Mouse (Mus musculus) granulocyte monocyte progenitor cell, adult 5-6 weeks (primary cell): ENCODE results near the gene Cpm. TPM values are rescaled to one million over a fixed set of nuclear protein-coding genes. Genes with fewer than 3 reads are reported as not detected.
A peak's percentile ranks its signal among the peaks of the same experiment; 100 is the strongest.
"Not testable (repeated sequence)": the region's sequence is repeated elsewhere in the genome, so short reads cannot be mapped to it uniquely, and the experiment has no call there.

ENCODE experiments used
- ATAC-seq: replicated peaks from 2 replicates; pipeline ENCODE4 v1.8.0; 2016; ENCODE audit warnings: mild to moderate bottlenecking, moderate TSS enrichment, inconsistent platforms; ENCODE audit not compliant: poor library complexity, severe bottlenecking
- total RNA-seq, 2 experiments: library from RNA; stranded (forward) in 1 of 2; stranded (reverse) in 1 of 2; fragments of 200-712, 200-1000 nt in 1 of 2; fragments of >200 nt in 1 of 2; fragmentation: Nextera tagmentation in 1 of 2; gene quantifications; 2 replicates each; pipeline ENCODE4 v1.2.3; 2014 to 2017

Gene Cpm
- total RNA-seq, 2 experiments from 2014 or later, result 0.46 TPM; not detected in 1

GRCm38 (mm10) chr10:117727518-117728110 is 98.3 kb downstream of the Cpm start:
- ATAC-seq, result no peak

GRCm38 (mm10) chr10:117728574-117728973 is 99.3 kb downstream of the Cpm start:
- no peak for ATAC-seq

- ATAC-seq, result no peak
These were observed 100.0 kb downstream of the Cpm start for GRCm38 (mm10) chr10:117729139-117729814.

DNA sequence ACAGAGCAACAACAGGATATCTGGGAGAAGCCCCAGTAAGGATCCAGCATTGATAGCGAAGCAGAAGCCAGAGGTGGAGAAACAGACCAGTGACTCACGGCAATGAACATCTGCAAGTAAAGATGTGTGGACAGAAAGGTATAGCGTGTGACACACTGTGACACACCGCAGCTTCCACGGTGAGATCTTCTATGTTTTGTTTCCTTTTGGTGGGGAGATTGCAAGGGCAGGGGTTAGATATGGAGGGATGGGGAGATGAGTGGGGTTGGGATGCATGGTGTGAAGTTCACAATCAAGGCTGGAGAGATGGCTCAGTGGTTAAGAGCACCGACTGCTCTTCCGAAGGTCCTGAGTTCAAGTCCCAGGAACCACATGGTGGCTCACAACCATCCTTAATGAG is 100.8 kb downstream of the Cpm start:
- ATAC-seq, result no peak

- ATAC-seq, result no peak
These were observed 101.4 kb downstream of the Cpm start for GRCm38 (mm10) chr10:117730637-117731203.

DNA sequence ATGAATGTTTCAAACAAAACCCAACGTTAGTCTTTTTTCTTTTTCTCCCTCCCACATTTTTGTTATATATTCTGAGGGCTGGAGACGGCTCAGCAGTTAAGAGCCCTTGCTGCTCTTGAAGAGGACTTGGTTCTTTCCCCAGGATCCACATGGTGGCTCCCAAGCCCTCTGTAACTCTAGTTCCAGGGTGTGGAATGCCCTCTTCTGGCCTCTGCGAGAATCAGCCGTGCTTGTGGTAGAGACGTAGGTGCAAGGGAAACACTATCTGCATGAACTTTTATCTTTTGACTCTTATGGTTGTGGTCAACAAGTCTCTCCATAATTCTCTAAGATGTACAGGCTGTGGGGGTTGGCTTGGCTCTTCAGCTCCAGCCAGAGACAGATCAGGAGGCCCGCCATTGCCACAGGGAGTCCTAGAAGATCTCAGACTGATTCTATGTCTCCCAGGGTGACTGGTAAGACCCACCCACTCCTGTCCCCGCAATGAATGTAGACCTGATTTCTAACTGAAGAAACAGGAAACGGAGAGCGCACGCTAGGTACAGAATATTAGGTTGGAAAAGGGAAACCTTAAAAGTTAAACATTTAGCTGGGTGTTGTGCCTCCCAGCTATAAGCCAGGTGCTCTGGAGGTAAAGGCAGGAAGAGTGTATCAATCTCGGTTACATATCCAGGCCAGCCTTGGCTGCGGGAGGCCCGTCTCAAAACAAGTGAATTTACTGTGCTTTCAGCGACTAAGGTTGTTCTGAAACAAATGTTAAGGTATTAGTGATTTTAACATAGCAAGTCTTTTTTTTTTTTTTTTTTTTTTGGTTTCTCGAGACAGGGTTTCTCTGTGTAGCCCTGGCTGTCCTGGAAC is 102.2 kb downstream of the Cpm start:
- ATAC-seq, result peak; percentile 78

GRCm38 (mm10) chr10:117732184-117732583 is 102.9 kb downstream of the Cpm start:
- ATAC-seq, result no peak

DNA sequence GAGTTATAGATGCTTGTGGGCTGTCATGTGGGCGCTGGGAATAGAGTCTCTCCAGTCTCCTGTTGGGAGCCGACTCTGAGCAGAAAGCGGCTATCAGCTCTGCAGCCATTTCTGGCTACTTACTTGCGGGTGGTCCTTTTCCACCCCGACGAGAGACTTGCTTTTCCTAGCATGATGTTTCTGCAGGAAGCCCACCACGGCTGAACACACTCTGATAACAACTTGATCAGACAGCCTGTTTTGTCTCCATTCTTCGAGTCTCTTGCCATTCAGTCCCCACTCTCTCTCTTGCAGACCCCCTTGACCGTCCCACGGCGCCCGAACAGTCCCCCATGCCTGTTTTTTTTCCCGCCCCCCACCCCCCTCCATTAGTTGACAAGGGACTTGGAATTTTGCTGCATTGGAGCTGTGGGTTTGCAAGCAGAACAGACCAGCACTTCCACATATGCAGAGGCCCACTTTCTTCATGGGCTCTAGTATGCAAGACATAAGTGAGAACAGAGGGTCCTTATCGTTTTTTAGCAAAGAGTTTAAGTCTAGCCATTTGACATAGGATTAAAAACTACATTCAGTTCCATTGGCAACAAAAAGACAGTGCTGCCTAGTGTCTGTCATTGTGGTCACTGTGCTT is 103.8 kb downstream of the Cpm start:
- ATAC-seq, result no peak

DNA sequence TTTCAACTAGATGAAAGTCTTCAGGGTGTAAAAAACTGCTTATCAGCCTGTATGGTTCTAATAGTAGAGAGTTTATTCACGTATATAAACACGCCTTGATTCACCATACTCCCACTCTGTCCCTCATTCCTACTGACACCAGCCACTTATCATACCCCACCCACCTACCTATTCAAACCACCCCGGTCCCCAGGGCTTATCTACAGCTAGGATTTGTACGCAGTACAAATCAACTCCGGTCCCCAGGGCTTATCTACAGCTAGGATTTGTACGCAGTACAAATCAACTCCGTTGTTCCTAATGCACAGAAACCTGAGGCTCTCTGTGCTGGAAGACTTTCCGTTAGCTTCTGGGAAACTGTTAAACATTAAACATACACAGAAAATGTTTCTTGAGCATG is 104.3 kb downstream of the Cpm start:
- ATAC-seq, result not testable (repeated sequence)

GRCm38 (mm10) chr10:117734104-117734852 is 105.0 kb downstream of the Cpm start:
- not testable (repeated sequence) for ATAC-seq

GRCm38 (mm10) chr10:117735396-117735795 is 106.1 kb downstream of the Cpm start:
- not testable (repeated sequence) for ATAC-seq

- no peak for ATAC-seq
These were observed 107.3 kb downstream of the Cpm start for GRCm38 (mm10) chr10:117736573-117736972.

Other genes with a start within 250 kb of the Cpm start
- 94.2 and 139 TPM in 2 replicates for gene Cpsf6, start 249.5 kb upstream of the Cpm start, total RNA-seq (2014; fragmentation: Nextera tagmentation)
- gene Cpsf6, start 249.5 kb upstream of the Cpm start, total RNA-seq (2017), result 119 and 124 TPM in 2 replicates
- gene Mdm2, start 81.3 kb downstream of the Cpm start, total RNA-seq (2014; fragmentation: Nextera tagmentation), result 43.0 and 62.0 TPM in 2 replicates
- gene Mdm2, start 81.3 kb downstream of the Cpm start, total RNA-seq (2017), result 45.3 and 47.9 TPM in 2 replicates
- gene Slc35e3, start 116.9 kb downstream of the Cpm start, total RNA-seq (2014; fragmentation: Nextera tagmentation), result 6.1 and 12.7 TPM in 2 replicates
- gene Slc35e3, start 116.9 kb downstream of the Cpm start, total RNA-seq (2017), result 14.4 and 18.9 TPM in 2 replicates
- gene Nup107, start 163.2 kb downstream of the Cpm start, total RNA-seq (2014; fragmentation: Nextera tagmentation), result 76.8 and 93.4 TPM in 2 replicates
- gene Nup107, start 163.2 kb downstream of the Cpm start, total RNA-seq (2017), result 153 and 182 TPM in 2 replicates
- gene Rap1b, start 216.5 kb downstream of the Cpm start, total RNA-seq (2014; fragmentation: Nextera tagmentation), result 124 and 127 TPM in 2 replicates
- gene Rap1b, start 216.5 kb downstream of the Cpm start, total RNA-seq (2017), result 92.3 and 107 TPM in 2 replicates